Mouse (Mus musculus): ENCODE measurements at regions not wholly inside any gene's neighbourhood (a gene's known extent, or its start where the extent isn't known, plus 50 kb on each side); places are given as distances from the start of the nearest gene placed in this dataset.

- TF ChIP-seq CTCF (IDR thresholded peaks at IDR 0.05; ENCODE audit: low read depth, low read length) (no peak), POLR2A (IDR thresholded peaks at IDR 0.05; ENCODE audit: borderline replicate concordance, low read depth, low read length) (no peak)
Observed at GRCm38 (mm10) chr1:169170405-169170804, 360.9 kb downstream of the Nuf2 start.
